Mouse (Mus musculus): ENCODE data around the gene Cux2. TPM values are rescaled to one million over a fixed set of nuclear protein-coding genes. Genes with fewer than 3 reads are reported as not detected.

Gene Cux2
- polyA plus RNA-seq, 1 experiment from 2014 or later: 33.7 TPM

Small RNA genes within 50 kb of the gene (microRNA-seq; reads per million reads assigned to microRNA genes)
- not detected for gene Mir7031

Other genes starting within 250 kb of the Cux2 start
- 5.9 and 6.7 TPM in 2 replicates for gene Sh2b3, start 212.5 kb downstream of the Cux2 start, polyA plus RNA-seq (2015; fragmentation: Nextera tagmentation; extraction: Ambion mirVana)
- 58.9 and 59.3 TPM in 2 replicates for gene Pheta1, start 201.1 kb downstream of the Cux2 start, polyA plus RNA-seq (2015; fragmentation: Nextera tagmentation; extraction: Ambion mirVana)
- gene Myl2, start 50.8 kb upstream of the Cux2 start, polyA plus RNA-seq (2015; fragmentation: Nextera tagmentation; extraction: Ambion mirVana): 0.28 and 3.6 TPM in 2 replicates
- gene Ccdc63, start 90.7 kb upstream of the Cux2 start, polyA plus RNA-seq (2015; fragmentation: Nextera tagmentation; extraction: Ambion mirVana): not detected in 2 replicates
- 273 and 275 TPM in 2 replicates for gene Ppp1cc, start 108.2 kb upstream of the Cux2 start, polyA plus RNA-seq (2015; fragmentation: Nextera tagmentation; extraction: Ambion mirVana)
- gene Hvcn1, start 156.7 kb upstream of the Cux2 start, polyA plus RNA-seq (2015; fragmentation: Nextera tagmentation; extraction: Ambion mirVana): 1.4 and 1.6 TPM in 2 replicates
- 4.2 and 4.5 TPM in 2 replicates for gene Tctn1, start 214.4 kb upstream of the Cux2 start, polyA plus RNA-seq (2015; fragmentation: Nextera tagmentation; extraction: Ambion mirVana)
- gene Pptc7, start 234.3 kb upstream of the Cux2 start, polyA plus RNA-seq (2015; fragmentation: Nextera tagmentation; extraction: Ambion mirVana): 8.2 and 8.3 TPM in 2 replicates

Measured in forebrain, embryonic 15.5 days (tissue).